Mouse (Mus musculus): Measurements from ENCODE around the gene Cacna1g.

DNA sequence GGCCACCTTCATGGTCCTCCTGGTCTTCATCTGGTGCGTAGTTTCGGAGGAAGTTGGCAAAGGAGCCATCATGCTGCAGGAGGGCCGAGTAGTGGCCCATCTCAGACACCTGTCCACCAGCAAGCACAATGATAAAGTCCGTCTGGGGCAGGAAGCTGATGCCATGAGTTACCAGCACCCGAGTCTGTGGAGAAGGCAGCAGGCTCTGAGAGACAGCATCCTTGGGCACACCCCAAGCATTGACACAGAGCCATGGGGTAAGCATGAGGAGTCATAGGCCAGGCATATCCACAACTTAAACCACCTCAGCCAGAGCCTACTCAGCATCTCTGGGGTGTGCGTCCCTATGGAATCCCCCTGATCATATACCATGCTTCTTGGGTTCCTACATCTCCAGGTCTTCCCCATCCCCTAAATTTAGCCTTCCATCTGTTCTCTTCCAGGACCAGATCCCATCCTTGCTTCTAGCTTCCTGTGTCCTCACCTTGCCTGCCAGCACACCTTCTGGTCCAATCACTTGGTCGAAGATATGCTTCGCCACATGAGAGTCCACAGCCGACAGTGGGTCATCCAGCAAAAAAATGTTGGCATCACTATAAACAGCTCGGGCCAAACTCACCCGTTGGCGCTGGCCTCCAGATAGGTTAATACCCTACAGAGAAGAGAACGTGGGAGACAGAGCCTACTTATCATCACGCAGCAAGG, 112.7 kb downstream of the Cacna1g start:
- TF ChIP-seq CTCF (IDR thresholded peaks at IDR 0.05; ENCODE audit: insufficient read depth, low read depth, low read length): no peak
- no peak for TF ChIP-seq POLR2A (IDR thresholded peaks at IDR 0.05; ENCODE audit: insufficient read depth, low read depth, low read length)

Measured in olfactory bulb, adult 2 months (tissue).